Mouse (Mus musculus) lung, adult 2 months (tissue): ENCODE results near the gene Manba.

ENCODE experiments used
- CTCF ChIP-seq: fragments of 200-500 bp; IDR thresholded peaks from 2 replicates; pipeline ENCODE4 v1.5.1; 2011; ENCODE audit warnings: mild to moderate bottlenecking, low read length, control low read depth; ENCODE audit not compliant: insufficient read depth
- POLR2A ChIP-seq: fragments of 200-500 bp; IDR thresholded peaks from 2 replicates; pipeline ENCODE4 v1.6.1; 2011; ENCODE audit warnings: low read depth, mild to moderate bottlenecking, control low read depth, low read length, borderline replicate concordance; ENCODE audit errors: extremely low read depth

GRCm38 (mm10) chr3:135444930-135445329 lies 40.5 kb upstream of the Manba start:
- TF ChIP-seq POLR2A: no peak
- no peak for TF ChIP-seq CTCF
